Mouse (Mus musculus): ENCODE results near the gene AC134908.4.

- TF ChIP-seq HCFC1 (IDR thresholded peaks at IDR 0.05; ENCODE audit: borderline replicate concordance, insufficient read depth, low read length), result no peak
- TF ChIP-seq ZC3H11A (IDR thresholded peaks at IDR 0.05; ENCODE audit: borderline replicate concordance, low read depth, low read length), result no peak
- no peak for TF ChIP-seq CHD2 (IDR thresholded peaks at IDR 0.05; ENCODE audit: low read depth, low read length)
- TF ChIP-seq ZNF384 (IDR thresholded peaks at IDR 0.05; ENCODE audit: low read depth, low read length), result no peak
Measured at GRCm38 (mm10) chr17:25830200-25830753, 34.8 kb upstream of the AC134908.4 start.

Data from ES-E14 (cell line).